Mouse (Mus musculus): ENCODE measurements around the gene Dgcr2. TPM values are rescaled to one million over a fixed set of nuclear protein-coding genes. Genes with fewer than 3 reads are reported as not detected.
A peak's percentile ranks its signal among the peaks of the same experiment; 100 is the strongest.

Dgcr2 gene
- 105 TPM in 2 replicates for polyA plus RNA-seq (2014; fragmentation: Nextera tagmentation; extraction: Ambion mirVana)

- Histone ChIP-seq H3K9me3 (ENCODE audit: control insufficient read depth, low read length) (no peaks in the 10 kb centered on the region), H3K4me2 (replicated peaks) (no peak within 1 kb of the TSS), H3K4me1 (replicated peaks; ENCODE audit: control insufficient read depth, insufficient read depth, low read length) (no peaks in the 10 kb centered on the region), H3K9ac (no peak within 1 kb of the TSS), H3K36me3 (replicated peaks; ENCODE audit: control insufficient read depth, insufficient read depth) (peaks cover 50% of the 10 kb centered on the region), H3K4me3 (replicated peaks; ENCODE audit: low read length) (no peak within 1 kb of the TSS), H3K27ac (no peak within 1 kb of the TSS), H3K27me3 (ENCODE audit: control insufficient read depth, insufficient read depth, low read length) (no peaks in the 10 kb centered on the region)
- ATAC-seq (ENCODE audit: low FRiP score) (no peak), DNase-seq (ENCODE audit: low spot score) (no peak)
- WGBS, result 86% methylated on average over 14 of the region's 14 CpGs
These were observed at the start of gene Dgcr2, which contains the start of gene Tssk2 for GRCm38 (mm10) chr16:17898462-17898861. TSS of gene Dgcr2 (minus strand) at chr16:17898562. TSS of gene Tssk2 (plus strand) at chr16:17898637.

- no peaks in the 10 kb centered on the region for H3K36me3 ChIP-seq (replicated peaks; ENCODE audit: control insufficient read depth, insufficient read depth)
- no peaks in the 10 kb centered on the region for H3K27me3 ChIP-seq (ENCODE audit: control insufficient read depth, insufficient read depth, low read length)
- H3K4me3 ChIP-seq (replicated peaks; ENCODE audit: low read length), result no peak overlapping the region
- no peak for DNase-seq (ENCODE audit: low spot score)
- H3K4me1 ChIP-seq (replicated peaks; ENCODE audit: control insufficient read depth, insufficient read depth, low read length), result peaks cover 3% of the 10 kb centered on the region; the same call in 1 of the 2 replicates
- no peaks in the 10 kb centered on the region for H3K9me3 ChIP-seq (ENCODE audit: control insufficient read depth, low read length)
- no peak for ATAC-seq (ENCODE audit: low FRiP score)
- WGBS, result 61% methylated on average over 7 of the region's 7 CpGs
- H3K4me2 ChIP-seq (replicated peaks), result no peak overlapping the region
- H3K27ac ChIP-seq, result no peak overlapping the region
- H3K9ac ChIP-seq, result no peak overlapping the region
These were observed 46.9 kb upstream of the Dgcr2 start for GRCm38 (mm10) chr16:17945081-17945831.

- no peak overlapping the region for H3K4me3 ChIP-seq (replicated peaks; ENCODE audit: low read length)
- H3K27me3 ChIP-seq (ENCODE audit: control insufficient read depth, insufficient read depth, low read length), result no peaks in the 10 kb centered on the region
- H3K4me1 ChIP-seq (replicated peaks; ENCODE audit: control insufficient read depth, insufficient read depth, low read length), result no peaks in the 10 kb centered on the region
- H3K36me3 ChIP-seq (replicated peaks; ENCODE audit: control insufficient read depth, insufficient read depth), result no peaks in the 10 kb centered on the region
- H3K9ac ChIP-seq, result no peak overlapping the region
- 73% methylated on average over 8 of the region's 8 CpGs for WGBS
- no peak overlapping the region for H3K4me2 ChIP-seq (replicated peaks)
- no peak for ATAC-seq (ENCODE audit: low FRiP score)
- no peaks in the 10 kb centered on the region for H3K9me3 ChIP-seq (ENCODE audit: control insufficient read depth, low read length)
- no peak for DNase-seq (ENCODE audit: low spot score)
- no peak overlapping the region for H3K27ac ChIP-seq
These were observed 45.1 kb upstream of the Dgcr2 start for GRCm38 (mm10) chr16:17943466-17943865.

GRCm38 (mm10) chr16:17939255-17939751 lies 40.9 kb upstream of the Dgcr2 start:
- Histone ChIP-seq H3K27ac (no peak overlapping the region), H3K9ac (no peak overlapping the region), H3K4me1 (replicated peaks; ENCODE audit: control insufficient read depth, insufficient read depth, low read length) (no peaks in the 10 kb centered on the region), H3K4me2 (replicated peaks) (no peak overlapping the region), H3K4me3 (replicated peaks; ENCODE audit: low read length) (no peak overlapping the region), H3K9me3 (ENCODE audit: control insufficient read depth, low read length) (no peaks in the 10 kb centered on the region), H3K36me3 (replicated peaks; ENCODE audit: control insufficient read depth, insufficient read depth) (no peaks in the 10 kb centered on the region), H3K27me3 (ENCODE audit: control insufficient read depth, insufficient read depth, low read length) (no peaks in the 10 kb centered on the region)
- ATAC-seq (ENCODE audit: low FRiP score) (no peak), DNase-seq (ENCODE audit: low spot score) (no peak)
- 48% methylated on average over 9 of the region's 9 CpGs for WGBS

GRCm38 (mm10) chr16:17938821-17939220 lies 40.5 kb upstream of the Dgcr2 start:
- Histone ChIP-seq H3K4me2 (replicated peaks) (no peak overlapping the region), H3K27ac (no peak overlapping the region), H3K27me3 (ENCODE audit: control insufficient read depth, insufficient read depth, low read length) (no peaks in the 10 kb centered on the region), H3K9ac (no peak overlapping the region), H3K4me3 (replicated peaks; ENCODE audit: low read length) (no peak overlapping the region), H3K4me1 (replicated peaks; ENCODE audit: control insufficient read depth, insufficient read depth, low read length) (no peaks in the 10 kb centered on the region), H3K36me3 (replicated peaks; ENCODE audit: control insufficient read depth, insufficient read depth) (no peaks in the 10 kb centered on the region), H3K9me3 (ENCODE audit: control insufficient read depth, low read length) (no peaks in the 10 kb centered on the region)
- WGBS, result 8% methylated on average over 7 of the region's 7 CpGs
- ATAC-seq (ENCODE audit: low FRiP score) (peak; percentile 59; the same call in 1 of the 2 replicates), DNase-seq (ENCODE audit: low spot score) (peak; percentile 65)

GRCm38 (mm10) chr16:17938187-17938586 lies 39.8 kb upstream of the Dgcr2 start:
- H3K36me3 ChIP-seq (replicated peaks; ENCODE audit: control insufficient read depth, insufficient read depth), result no peaks in the 10 kb centered on the region
- no peaks in the 10 kb centered on the region for H3K4me1 ChIP-seq (replicated peaks; ENCODE audit: control insufficient read depth, insufficient read depth, low read length)
- 84% methylated on average over 7 of the region's 7 CpGs for WGBS
- no peak for DNase-seq (ENCODE audit: low spot score)
- H3K27ac ChIP-seq, result no peak overlapping the region
- no peak overlapping the region for H3K4me3 ChIP-seq (replicated peaks; ENCODE audit: low read length)
- H3K4me2 ChIP-seq (replicated peaks), result no peak overlapping the region
- H3K27me3 ChIP-seq (ENCODE audit: control insufficient read depth, insufficient read depth, low read length), result no peaks in the 10 kb centered on the region
- ATAC-seq (ENCODE audit: low FRiP score), result no peak
- H3K9me3 ChIP-seq (ENCODE audit: control insufficient read depth, low read length), result no peaks in the 10 kb centered on the region
- H3K9ac ChIP-seq, result no peak overlapping the region

- H3K4me2 ChIP-seq (replicated peaks), result no peak overlapping the region
- no peaks in the 10 kb centered on the region for H3K4me1 ChIP-seq (replicated peaks; ENCODE audit: control insufficient read depth, insufficient read depth, low read length)
- no peaks in the 10 kb centered on the region for H3K9me3 ChIP-seq (ENCODE audit: control insufficient read depth, low read length)
- no peak overlapping the region for H3K9ac ChIP-seq
- WGBS, result 88% methylated on average over 10 of the region's 10 CpGs
- DNase-seq (ENCODE audit: low spot score) (no peak), ATAC-seq (ENCODE audit: low FRiP score) (no peak)
- H3K4me3 ChIP-seq (replicated peaks; ENCODE audit: low read length), result no peak overlapping the region
- H3K27ac ChIP-seq, result no peak overlapping the region
- no peaks in the 10 kb centered on the region for H3K27me3 ChIP-seq (ENCODE audit: control insufficient read depth, insufficient read depth, low read length)
- no peaks in the 10 kb centered on the region for H3K36me3 ChIP-seq (replicated peaks; ENCODE audit: control insufficient read depth, insufficient read depth)
These were observed 38.4 kb upstream of the Dgcr2 start for GRCm38 (mm10) chr16:17936776-17937175.

GRCm38 (mm10) chr16:17934445-17934910 lies 36.1 kb upstream of the Dgcr2 start:
- H3K9ac ChIP-seq, result no peak overlapping the region
- H3K9me3 ChIP-seq (ENCODE audit: control insufficient read depth, low read length), result no peaks in the 10 kb centered on the region
- H3K4me1 ChIP-seq (replicated peaks; ENCODE audit: control insufficient read depth, insufficient read depth, low read length), result no peaks in the 10 kb centered on the region
- no peak overlapping the region for H3K27ac ChIP-seq
- H3K4me3 ChIP-seq (replicated peaks; ENCODE audit: low read length), result no peak overlapping the region
- DNase-seq (ENCODE audit: low spot score), result no peak
- ATAC-seq (ENCODE audit: low FRiP score), result no peak
- H3K27me3 ChIP-seq (ENCODE audit: control insufficient read depth, insufficient read depth, low read length), result no peaks in the 10 kb centered on the region
- 71% methylated on average over 3 of the region's 3 CpGs for WGBS
- H3K36me3 ChIP-seq (replicated peaks; ENCODE audit: control insufficient read depth, insufficient read depth), result no peaks in the 10 kb centered on the region
- H3K4me2 ChIP-seq (replicated peaks), result no peak overlapping the region

- H3K4me1 ChIP-seq (replicated peaks; ENCODE audit: control insufficient read depth, insufficient read depth, low read length), result 0 out of 2 replicates have a peak, but pooled peaks cover 1% of the 10 kb centered on the region
- no peak overlapping the region for H3K4me2 ChIP-seq (replicated peaks)
- 74% methylated on average over 9 of the region's 9 CpGs for WGBS
- DNase-seq (ENCODE audit: low spot score) (no peak), ATAC-seq (ENCODE audit: low FRiP score) (no peak)
- H3K27me3 ChIP-seq (ENCODE audit: control insufficient read depth, insufficient read depth, low read length), result no peaks in the 10 kb centered on the region
- H3K36me3 ChIP-seq (replicated peaks; ENCODE audit: control insufficient read depth, insufficient read depth), result no peaks in the 10 kb centered on the region
- no peak overlapping the region for H3K4me3 ChIP-seq (replicated peaks; ENCODE audit: low read length)
- no peak overlapping the region for H3K27ac ChIP-seq
- H3K9me3 ChIP-seq (ENCODE audit: control insufficient read depth, low read length), result no peaks in the 10 kb centered on the region
- no peak overlapping the region for H3K9ac ChIP-seq
These were observed 35.5 kb upstream of the Dgcr2 start for GRCm38 (mm10) chr16:17933594-17934444.

Measured in hindbrain, embryonic 14.5 days (tissue).